Mouse (Mus musculus) gastrocnemius, postnatal 25 days (tissue): Measurements from ENCODE around the gene Olfr287. TPM values are rescaled to one million over a fixed set of nuclear protein-coding genes. Genes with fewer than 3 reads are reported as not detected.

Experiments used
- DNase-seq: peaks from one replicate; pipeline ENCODE4 v3.0.0; 2022
- total RNA-seq, 2 experiments: library from RNA; stranded (reverse); gene quantifications; 1 replicate in 1 of 2; 2 replicates in 1 of 2; pipeline ENCODE4 v1.2.3; 2021

The Olfr287 gene
- total RNA-seq, 2 experiments from 2014 or later, result not detected

DNA sequence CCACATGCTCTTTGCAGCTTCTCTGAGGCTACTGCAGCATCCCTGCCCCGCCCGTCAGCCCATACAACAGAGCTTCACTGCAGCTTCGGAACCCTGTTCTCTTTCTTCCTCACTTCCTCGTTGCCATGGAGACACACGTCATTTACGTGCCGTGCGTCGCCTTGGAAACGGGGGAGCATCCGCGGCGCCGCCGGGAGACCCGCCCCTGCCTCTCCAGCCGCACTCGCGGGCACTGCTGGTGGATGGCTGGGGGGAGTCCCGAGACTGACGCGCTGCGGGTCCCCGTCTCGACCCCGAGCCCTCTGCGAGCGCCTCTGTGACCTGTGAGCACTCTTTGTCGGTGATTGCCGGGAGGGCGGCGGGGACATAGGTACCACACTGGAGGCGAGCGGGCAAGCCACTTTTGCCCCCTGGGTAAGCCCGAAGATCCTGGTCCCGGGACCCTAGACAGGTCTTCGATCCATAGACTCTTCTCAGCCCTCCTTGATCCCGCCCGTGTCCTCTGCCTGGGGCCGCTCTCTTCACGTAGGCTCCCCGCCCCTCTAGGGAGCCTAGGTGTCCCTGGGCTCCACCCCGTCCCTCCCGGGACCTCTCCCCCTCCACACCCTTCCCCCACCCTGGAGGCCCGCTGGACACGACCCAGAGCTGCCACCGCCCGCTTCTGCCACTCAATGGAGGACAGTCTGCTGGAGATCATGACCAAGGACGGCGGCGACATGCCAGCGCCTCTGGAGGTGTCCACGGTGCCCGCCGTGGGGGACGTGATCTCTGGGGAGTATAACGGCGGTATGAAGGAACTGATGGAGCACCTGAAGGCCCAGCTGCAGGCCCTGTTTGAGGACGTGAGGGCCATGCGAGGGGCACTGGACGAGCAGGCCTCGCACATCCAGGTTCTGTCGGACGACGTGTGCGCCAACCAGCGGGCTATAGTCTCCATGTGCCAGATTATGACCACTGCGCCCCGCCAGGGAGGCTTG, 52.9 kb downstream of the Olfr287 start:
- DNase-seq, result no peak

- DNase-seq, result no peak
Measured at GRCm38 (mm10) chr15:98166963-98167644, 53.8 kb downstream of the Olfr287 start, which contains the start of gene Ccdc184. TSS of gene Ccdc184 (plus strand) at chr15:98167158.

- DNase-seq, result no peak
Measured at GRCm38 (mm10) chr15:98165525-98165924, 55.3 kb downstream of the Olfr287 start, which contains the start of gene Asb8. TSS of gene Asb8 (minus strand) at chr15:98165625.

DNA sequence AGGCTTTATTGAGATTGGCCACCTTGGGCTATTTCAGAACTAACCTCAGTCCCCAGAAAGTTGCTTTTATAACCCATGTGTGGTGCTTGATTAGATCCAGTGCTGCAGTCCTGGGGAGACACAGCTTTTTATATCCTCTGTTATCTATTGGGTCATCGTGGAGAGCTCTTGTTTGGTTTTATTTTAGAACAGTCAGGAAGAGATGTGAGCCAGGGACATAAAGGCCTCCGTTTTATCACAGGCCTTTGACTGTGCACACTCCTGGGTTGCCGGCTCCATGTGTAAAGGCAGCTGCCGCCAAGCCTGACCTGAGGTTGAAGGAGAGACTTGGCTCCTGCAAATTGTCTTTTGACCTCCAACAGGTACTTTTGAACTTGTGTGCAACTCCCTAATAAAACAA, 58.3 kb downstream of the Olfr287 start:
- no peak for DNase-seq

- no peak for DNase-seq
Measured at GRCm38 (mm10) chr15:98161026-98161805, 59.6 kb downstream of the Olfr287 start.

- no peak for DNase-seq
Measured at GRCm38 (mm10) chr15:98157253-98157652, 63.6 kb downstream of the Olfr287 start.

Other genes starting within 250 kb of the Olfr287 start
- 1 to 10 TPM; 1.9 to 6.3 TPM for gene Col2a1, start 216.4 kb downstream of the Olfr287 start, total RNA-seq
- 1,000 to 10,000 TPM; 2,083 to 2,117 TPM for gene Pfkm, start 128.5 kb downstream of the Olfr287 start, total RNA-seq
- 1 to 10 TPM; 6.7 to 6.9 TPM for gene Senp1, start 127.3 kb downstream of the Olfr287 start, total RNA-seq
- 100 to 1,000 TPM; 102 to 145 TPM for gene Asb8, start 55.4 kb downstream of the Olfr287 start, total RNA-seq
- gene Ccdc184, start 53.9 kb downstream of the Olfr287 start, total RNA-seq, result not detected
- not detected for gene Olfr288, start 25.5 kb downstream of the Olfr287 start, total RNA-seq
- not detected for gene Gm44579, start 79 bp downstream of the Olfr287 start, total RNA-seq
- not detected for gene Olfr286, start 13.4 kb upstream of the Olfr287 start, total RNA-seq
- gene H1fnt, start 36.2 kb upstream of the Olfr287 start, total RNA-seq, result not detected
- 10 to 100 TPM; 11.0 to 11.9 TPM for gene Zfp641, start 75.1 kb upstream of the Olfr287 start, total RNA-seq
- not detected for gene Olfr285, start 96.3 kb upstream of the Olfr287 start, total RNA-seq
- gene Olfr284, start 119.9 kb upstream of the Olfr287 start, total RNA-seq, result not detected
- gene Olfr283, start 159.9 kb upstream of the Olfr287 start, total RNA-seq, result not detected
- gene Olfr282, start 210.2 kb upstream of the Olfr287 start, total RNA-seq, result not detected
- gene Olfr281, start 231.5 kb upstream of the Olfr287 start, total RNA-seq, result not detected
- gene OR5BS1P, start 248.8 kb upstream of the Olfr287 start, total RNA-seq, result not detected